Mouse (Mus musculus): ENCODE measurements at regions not wholly inside any gene's neighbourhood (a gene's known extent, or its start where the extent isn't known, plus 50 kb on each side); places are given as distances from the start of the nearest gene placed in this dataset.

DNA sequence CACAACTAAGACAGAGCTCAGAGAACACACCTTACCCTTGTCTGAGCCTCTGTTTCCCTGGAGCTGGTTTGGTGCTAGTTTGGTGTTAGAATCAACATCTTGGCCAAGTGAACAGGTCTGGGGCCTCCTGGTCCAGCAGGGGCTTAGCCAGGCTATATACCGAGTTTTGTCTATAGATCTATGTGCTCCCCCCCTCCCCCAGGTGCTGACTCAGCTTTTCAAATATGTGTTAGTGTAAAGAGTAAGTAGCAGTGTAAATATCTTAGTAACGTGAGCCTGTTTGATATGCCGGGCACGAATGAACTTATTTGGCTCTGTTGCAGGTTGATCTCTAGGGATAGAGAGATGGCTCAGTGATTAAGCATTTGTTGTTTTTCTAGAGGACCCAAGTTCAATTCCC, 68.7 kb upstream of the Mrps6 start:
- Histone ChIP-seq H3K4me1 (ENCODE audit: insufficient read depth) (no peaks in the 10 kb centered on the region), H3K4me2 (no peak overlapping the region), H3K27ac (ENCODE audit: low read depth) (no peak overlapping the region), H3K27me3 (ENCODE audit: insufficient read depth, low read length) (no peaks in the 10 kb centered on the region), H3K9ac (no peak overlapping the region), H3K36me3 (ENCODE audit: insufficient read depth) (no peaks in the 10 kb centered on the region), H3K4me3 (ENCODE audit: low read depth, low read length) (no peak overlapping the region), H3K9me3 (ENCODE audit: low read depth, low read length) (no peaks in the 10 kb centered on the region)
- no peak for DNase-seq
- no peak for TF ChIP-seq CTCF (IDR thresholded peaks at IDR 0.05; ENCODE audit: low read depth)
- 71% methylated on average over 4 of the region's 4 CpGs for WGBS
- no peak for ATAC-seq (ENCODE audit: insufficient read depth)

DNA sequence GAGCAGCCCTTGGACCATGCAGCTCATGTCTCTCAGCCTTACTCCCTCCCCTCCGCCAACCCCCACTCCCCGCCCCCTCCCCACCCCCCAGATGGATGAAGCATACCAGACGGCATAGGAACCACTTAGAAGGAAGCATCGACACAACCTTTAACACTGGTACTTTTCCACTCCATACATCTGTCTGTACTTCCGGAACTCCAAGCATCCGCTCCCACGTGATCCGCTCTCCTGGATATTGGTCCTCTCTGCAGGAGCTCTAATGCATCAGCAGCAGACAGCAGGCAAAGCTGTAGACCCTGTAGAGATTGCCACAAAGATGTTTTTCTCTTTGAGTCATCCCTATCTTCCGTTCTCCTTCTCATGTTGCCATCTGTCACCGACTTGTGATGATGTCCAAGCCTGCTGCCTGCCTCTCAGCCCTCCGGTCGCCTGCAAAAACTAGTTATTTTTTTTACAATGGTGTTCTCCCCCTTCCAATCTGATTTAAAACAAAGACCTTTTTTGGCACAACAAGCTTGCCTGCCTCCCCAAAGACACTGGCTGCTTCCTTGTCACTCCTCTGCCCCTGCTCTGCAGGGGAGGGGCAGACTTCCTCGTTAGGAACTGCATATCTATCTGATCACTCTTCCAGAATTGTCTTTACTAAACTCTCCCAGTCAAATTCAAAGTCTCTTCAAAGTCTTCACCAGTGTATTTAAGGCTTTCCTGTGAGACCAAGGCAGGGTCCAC, 62.4 kb upstream of the Mrps6 start:
- Histone ChIP-seq H3K4me3 (ENCODE audit: low read depth, low read length) (no peak overlapping the region), H3K9ac (no peak overlapping the region), H3K4me1 (ENCODE audit: insufficient read depth) (0 out of 2 replicates have a peak, but pooled peaks cover 5% of the 10 kb centered on the region), H3K4me2 (peak overlapping the region; percentile 44), H3K27me3 (ENCODE audit: insufficient read depth, low read length) (no peaks in the 10 kb centered on the region), H3K9me3 (ENCODE audit: low read depth, low read length) (no peaks in the 10 kb centered on the region), H3K27ac (ENCODE audit: low read depth) (peak overlapping the region; percentile 47), H3K36me3 (ENCODE audit: insufficient read depth) (no peaks in the 10 kb centered on the region)
- DNase-seq = peak; percentile 84
- TF ChIP-seq CTCF (IDR thresholded peaks at IDR 0.05; ENCODE audit: low read depth) = no peak
- peak; percentile 94 for ATAC-seq (ENCODE audit: insufficient read depth)
- WGBS = 7% methylated on average over 13 of the region's 13 CpGs

DNA sequence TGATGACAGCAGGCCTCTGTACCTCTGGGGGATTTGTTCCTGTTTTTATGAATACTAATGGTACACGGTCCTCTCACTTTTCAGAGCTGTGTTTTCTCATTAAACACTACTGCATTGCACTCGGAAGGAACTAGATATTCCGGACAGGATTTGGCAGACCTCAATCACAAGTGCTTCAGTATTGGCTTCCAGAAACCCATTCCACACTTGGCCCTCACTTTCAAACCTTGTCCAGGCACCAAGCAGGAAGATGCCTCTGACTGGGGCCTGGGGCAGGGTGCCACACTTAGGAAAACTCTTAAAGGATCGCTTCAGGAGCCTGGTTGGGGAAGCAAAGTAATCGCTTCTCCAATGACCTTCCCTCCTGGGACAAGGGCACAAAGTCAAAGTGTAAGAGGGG, 50.7 kb upstream of the Mrps6 start:
- WGBS = 82% methylated on average over 5 of the region's 5 CpGs
- no peaks in the 10 kb centered on the region for H3K27me3 ChIP-seq (ENCODE audit: insufficient read depth, low read length)
- no peak overlapping the region for H3K4me3 ChIP-seq (ENCODE audit: low read depth, low read length)
- ATAC-seq (ENCODE audit: insufficient read depth) = no peak
- no peak for DNase-seq
- no peak overlapping the region for H3K27ac ChIP-seq (ENCODE audit: low read depth)
- H3K4me1 ChIP-seq (ENCODE audit: insufficient read depth) = no peaks in the 10 kb centered on the region
- no peaks in the 10 kb centered on the region for H3K36me3 ChIP-seq (ENCODE audit: insufficient read depth)
- H3K9ac ChIP-seq = no peak overlapping the region
- no peaks in the 10 kb centered on the region for H3K9me3 ChIP-seq (ENCODE audit: low read depth, low read length)
- H3K4me2 ChIP-seq = no peak overlapping the region
- TF ChIP-seq CTCF (IDR thresholded peaks at IDR 0.05; ENCODE audit: low read depth) = no peak

Data from lung, embryonic 14.5 days (tissue).